Mouse (Mus musculus) kidney, adult 2 months (tissue): ENCODE measurements around the gene Mmp21.

Source experiments
- CTCF ChIP-seq: fragments of 200-500 bp; conservative IDR thresholded peaks from 2 replicates; pipeline ENCODE4 v1.5.1; 2011; ENCODE audit warnings: low read depth, mild to moderate bottlenecking, control low read depth, low read length, moderate library complexity, mixed read lengths; ENCODE audit not compliant: insufficient read depth, insufficient read length
- POLR2A ChIP-seq: fragments of 200-500 bp; IDR thresholded peaks from one replicate; pipeline ENCODE4 v1.6.1; 2011; ENCODE audit warnings: low read depth, low read length, control low read depth

DNA sequence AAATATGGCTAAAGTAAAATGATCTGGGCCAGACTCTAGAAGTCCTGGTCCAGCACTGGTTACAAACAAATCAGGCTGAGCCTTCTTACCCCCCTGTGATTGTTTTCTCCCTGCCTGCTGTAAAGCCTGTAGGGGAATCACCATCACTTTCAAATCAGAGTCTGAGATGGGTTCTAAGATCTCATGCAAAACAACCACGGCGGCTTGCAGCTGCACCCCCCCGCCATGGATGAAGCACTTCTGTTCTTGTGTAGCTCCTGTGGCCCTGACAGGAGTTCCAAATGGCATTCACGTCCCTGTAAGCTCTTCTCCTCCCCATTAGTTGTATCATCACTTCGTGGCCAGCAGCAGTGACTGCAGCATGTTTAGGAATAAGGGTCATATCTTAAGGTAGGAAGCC lies 3.8 kb upstream of the Mmp21 start:
- TF ChIP-seq CTCF, result no peak
- TF ChIP-seq POLR2A, result no peak
